Mouse (Mus musculus) embryonic facial prominence, embryonic 10.5 days (tissue): ENCODE results near the gene Rtbdn. TPM values are rescaled to one million over a fixed set of nuclear protein-coding genes. Genes with fewer than 3 reads are reported as not detected.

Experiments
- DNase-seq: peaks from one replicate; pipeline ENCODE4 v3.0.0-alpha.2; 2017; ENCODE audit warnings: low spot score
- H3K27ac ChIP-seq: fragments of 300-500 bp; sonication (generic); replicated peaks from 2 replicates; pipeline ENCODE4 v1.5.1; 2016; ENCODE audit warnings: mild to moderate bottlenecking
- H3K27me3 ChIP-seq: fragments of 300-500 bp; sonication (generic); replicated peaks from 2 replicates; pipeline ENCODE4 v1.6.1; 2016; ENCODE audit warnings: low read depth, mild to moderate bottlenecking; ENCODE audit not compliant: poor library complexity, severe bottlenecking
- H3K36me3 ChIP-seq: fragments of 300-500 bp; sonication (generic); replicated peaks from 2 replicates; pipeline ENCODE4 v1.6.1; 2016; ENCODE audit warnings: mild to moderate bottlenecking, moderate library complexity
- H3K4me1 ChIP-seq: fragments of 300-500 bp; sonication (generic); 2 replicates; pipeline ENCODE4 v1.6.1; 2016
- H3K4me3 ChIP-seq: fragments of 300-500 bp; sonication (generic); 2 replicates; pipeline ENCODE4 v1.5.1; 2016; ENCODE audit warnings: mild to moderate bottlenecking, moderate library complexity
- H3K9me3 ChIP-seq: fragments of 300-500 bp; sonication (generic); 2 replicates; pipeline ENCODE4 v1.6.1; 2016; ENCODE audit warnings: mild to moderate bottlenecking
- WGBS: fragments of 180-500 bp; shearing (Covaris S2); methylation state at CpG from one replicate; pipeline ENCODE4 v1.1.7; 2016; 5-methylcytosine and 5-hydroxymethylcytosine counted together
- polyA plus RNA-seq: library from polyadenylated mRNA; unstranded; fragments of >200 nt; fragmentation: Nextera tagmentation; extraction: Ambion mirVana; gene quantifications from 2 replicates; pipeline ENCODE4 v1.2.1, GENCODE M21; 2016

Rtbdn gene
- polyA plus RNA-seq, 1 experiment from 2014 or later, result 0.91 TPM

GRCm38 (mm10) chr8:84928456-84929306 lies 18.1 kb upstream of the Rtbdn start:
- WGBS, result 3% methylated on average over 52 of the region's 52 CpGs
- H3K27me3 ChIP-seq, result peaks cover 75% of the 10 kb centered on the region

GRCm38 (mm10) chr8:84930582-84930981 lies 16.2 kb upstream of the Rtbdn start:
- no peak for DNase-seq
- Histone ChIP-seq H3K4me1 (peaks cover 29% of the 10 kb centered on the region), H3K27me3 (peaks cover 82% of the 10 kb centered on the region), H3K36me3 (no peaks in the 10 kb centered on the region), H3K9me3 (no peaks in the 10 kb centered on the region), H3K4me3 (no peak overlapping the region), H3K27ac (no peak overlapping the region)
- 92% methylated on average over 13 of the region's 13 CpGs for WGBS

More at GRCm38 (mm10) chr8:84928456-84929306, 18.1 kb upstream of the Rtbdn start:
- Histone ChIP-seq H3K4me1 (peaks cover 13% of the 10 kb centered on the region), H3K36me3 (no peaks in the 10 kb centered on the region), H3K9me3 (no peaks in the 10 kb centered on the region), H3K27ac (no peak overlapping the region), H3K4me3 (peak overlapping the region; percentile 57)
- peak; percentile 85 for DNase-seq

GRCm38 (mm10) chr8:84933767-84934559 lies 12.8 kb upstream of the Rtbdn start:
- Histone ChIP-seq H3K9me3 (no peaks in the 10 kb centered on the region), H3K4me1 (peaks cover 35% of the 10 kb centered on the region), H3K27ac (no peak overlapping the region), H3K27me3 (peaks cover 95% of the 10 kb centered on the region), H3K4me3 (no peak overlapping the region), H3K36me3 (no peaks in the 10 kb centered on the region)
- WGBS, result 84% methylated on average over 16 of the region's 16 CpGs
- DNase-seq, result no peak

DNA sequence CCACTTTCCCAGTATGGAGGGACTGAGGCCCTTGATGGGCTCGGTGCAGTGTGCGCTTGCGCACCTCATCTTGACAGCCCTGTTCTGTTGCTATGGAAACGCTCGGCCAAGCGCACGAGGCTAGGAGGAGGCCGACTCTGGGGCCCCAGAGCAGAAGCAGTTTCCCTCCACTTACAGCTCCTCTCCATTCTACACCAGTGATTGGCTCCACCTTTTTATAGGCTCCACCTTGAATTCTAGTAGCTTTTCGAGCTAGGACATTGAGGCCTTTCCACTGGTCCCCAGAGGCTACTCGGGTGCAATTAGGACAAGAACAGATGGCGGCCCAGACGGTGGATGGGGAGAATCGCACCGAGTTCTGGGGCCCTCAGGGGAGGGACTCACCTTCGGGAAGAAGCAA lies 11.9 kb upstream of the Rtbdn start:
- 1% methylated on average over 15 of the region's 15 CpGs for WGBS
- H3K27me3 ChIP-seq, result peaks cover 90% of the 10 kb centered on the region
- H3K9me3 ChIP-seq, result no peaks in the 10 kb centered on the region
- DNase-seq, result peak; percentile 81
- H3K36me3 ChIP-seq, result no peaks in the 10 kb centered on the region
- H3K27ac ChIP-seq, result no peak overlapping the region
- H3K4me3 ChIP-seq, result peak overlapping the region; percentile 31
- peaks cover 31% of the 10 kb centered on the region for H3K4me1 ChIP-seq

- peaks cover 87% of the 10 kb centered on the region for H3K27me3 ChIP-seq
- no peaks in the 10 kb centered on the region for H3K36me3 ChIP-seq
- peak; percentile 30 for DNase-seq
- WGBS, result 5% methylated on average over 14 of the region's 14 CpGs
- no peak overlapping the region for H3K27ac ChIP-seq
- peaks cover 31% of the 10 kb centered on the region for H3K4me1 ChIP-seq
- no peaks in the 10 kb centered on the region for H3K9me3 ChIP-seq
- H3K4me3 ChIP-seq, result peak overlapping the region; percentile 31; the same call in 1 of the 2 replicates
Observed at GRCm38 (mm10) chr8:84935489-84935888, 11.3 kb upstream of the Rtbdn start.

DNA sequence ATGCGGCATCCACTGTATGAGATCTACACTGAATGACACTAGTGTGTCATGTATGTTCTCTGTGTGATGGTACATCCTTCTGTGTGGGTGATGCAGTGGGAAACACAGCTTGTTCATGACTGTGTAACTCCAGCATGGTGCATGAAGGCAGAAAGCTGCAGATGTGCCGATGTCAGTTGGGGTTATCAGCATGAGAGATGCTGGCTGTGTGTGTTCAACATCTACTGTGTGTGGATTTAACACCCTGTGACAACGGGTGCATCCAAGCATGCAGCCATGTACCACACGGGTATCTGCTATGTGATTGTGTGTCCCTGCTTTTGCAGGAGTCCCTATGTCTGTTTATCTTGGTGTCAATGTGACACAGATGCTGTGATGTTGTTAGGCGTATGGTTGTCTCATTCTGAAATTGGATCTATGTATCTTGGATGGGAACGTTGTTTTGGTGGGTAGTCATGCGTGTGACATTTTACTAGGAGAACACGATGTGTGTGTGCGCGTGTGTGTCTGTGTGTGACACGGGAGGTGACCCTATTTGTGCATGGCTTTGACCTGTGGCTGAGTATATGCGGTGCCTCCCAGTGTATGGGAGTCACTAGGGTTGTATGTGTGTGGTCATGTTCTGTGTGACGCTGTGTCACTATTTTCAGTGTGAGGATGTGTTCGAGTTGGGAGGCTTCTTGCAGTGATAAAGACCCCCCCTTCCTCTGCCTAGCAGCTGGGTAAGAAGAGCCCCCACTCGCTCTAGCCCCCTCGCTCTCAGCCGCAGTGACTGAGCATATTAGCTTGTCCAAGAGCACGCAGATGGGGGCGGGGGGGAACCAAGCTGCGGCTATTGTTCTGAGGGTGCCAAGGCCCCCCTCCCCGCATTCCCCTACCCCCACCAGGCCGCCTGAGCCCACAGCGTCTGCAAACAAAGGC lies 10.5 kb upstream of the Rtbdn start:
- Histone ChIP-seq H3K4me3 (peak overlapping the region; percentile 62), H3K27ac (peak overlapping the region; percentile 48), H3K4me1 (peaks cover 31% of the 10 kb centered on the region), H3K36me3 (no peaks in the 10 kb centered on the region), H3K9me3 (no peaks in the 10 kb centered on the region), H3K27me3 (peaks cover 85% of the 10 kb centered on the region)
- no peak for DNase-seq
- WGBS, result 24% methylated on average over 23 of the region's 23 CpGs

- no peaks in the 10 kb centered on the region for H3K9me3 ChIP-seq
- peak within 1 kb of the TSS; percentile 48 for H3K27ac ChIP-seq
- peak; percentile 83 for DNase-seq
- H3K4me1 ChIP-seq, result peaks cover 31% of the 10 kb centered on the region
- WGBS, result under 1% methylated on average over 50 of the region's 50 CpGs
- H3K27me3 ChIP-seq, result peaks cover 84% of the 10 kb centered on the region
- peak within 1 kb of the TSS; percentile 62 for H3K4me3 ChIP-seq
- no peaks in the 10 kb centered on the region for H3K36me3 ChIP-seq
Observed at GRCm38 (mm10) chr8:84936962-84937546, 9.7 kb upstream of the Rtbdn start, which contains the start of gene Mast1. TSS of gene Mast1 (minus strand) at chr8:84937359.

GRCm38 (mm10) chr8:84937620-84938485 lies 8.9 kb upstream of the Rtbdn start:
- peaks cover 82% of the 10 kb centered on the region for H3K27me3 ChIP-seq
- no peak for DNase-seq
- peaks cover 31% of the 10 kb centered on the region for H3K4me1 ChIP-seq
- no peak overlapping the region for H3K27ac ChIP-seq
- H3K4me3 ChIP-seq, result peak overlapping the region; percentile 62
- H3K36me3 ChIP-seq, result no peaks in the 10 kb centered on the region
- 65% methylated on average over 13 of the region's 13 CpGs for WGBS
- H3K9me3 ChIP-seq, result no peaks in the 10 kb centered on the region

DNA sequence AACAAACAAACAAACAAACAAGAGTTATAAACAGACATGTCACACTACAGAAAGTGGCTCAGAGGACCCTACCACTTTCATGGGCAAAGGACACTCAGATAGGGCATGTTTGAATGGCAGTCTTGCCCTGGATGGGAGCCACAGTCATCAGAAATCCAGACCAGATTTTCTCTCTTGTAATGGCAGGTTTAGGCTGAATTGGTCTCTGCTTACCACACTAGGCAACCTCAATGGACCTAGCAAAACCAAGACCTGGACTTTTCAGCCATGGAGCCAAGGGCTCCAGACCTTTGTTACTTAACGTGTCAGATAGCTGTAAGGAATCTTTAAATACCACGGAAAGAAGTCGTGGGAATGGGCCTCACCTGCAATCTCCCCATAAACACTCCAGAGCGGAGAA lies 3.1 kb upstream of the Rtbdn start:
- H3K9me3 ChIP-seq, result no peaks in the 10 kb centered on the region
- H3K27me3 ChIP-seq, result peaks cover 85% of the 10 kb centered on the region
- no peak overlapping the region for H3K4me3 ChIP-seq
- no peaks in the 10 kb centered on the region for H3K36me3 ChIP-seq
- no peak overlapping the region for H3K27ac ChIP-seq
- no peak for DNase-seq
- WGBS, result 26% methylated on average over 4 of the region's 4 CpGs
- H3K4me1 ChIP-seq, result peaks cover 32% of the 10 kb centered on the region

DNA sequence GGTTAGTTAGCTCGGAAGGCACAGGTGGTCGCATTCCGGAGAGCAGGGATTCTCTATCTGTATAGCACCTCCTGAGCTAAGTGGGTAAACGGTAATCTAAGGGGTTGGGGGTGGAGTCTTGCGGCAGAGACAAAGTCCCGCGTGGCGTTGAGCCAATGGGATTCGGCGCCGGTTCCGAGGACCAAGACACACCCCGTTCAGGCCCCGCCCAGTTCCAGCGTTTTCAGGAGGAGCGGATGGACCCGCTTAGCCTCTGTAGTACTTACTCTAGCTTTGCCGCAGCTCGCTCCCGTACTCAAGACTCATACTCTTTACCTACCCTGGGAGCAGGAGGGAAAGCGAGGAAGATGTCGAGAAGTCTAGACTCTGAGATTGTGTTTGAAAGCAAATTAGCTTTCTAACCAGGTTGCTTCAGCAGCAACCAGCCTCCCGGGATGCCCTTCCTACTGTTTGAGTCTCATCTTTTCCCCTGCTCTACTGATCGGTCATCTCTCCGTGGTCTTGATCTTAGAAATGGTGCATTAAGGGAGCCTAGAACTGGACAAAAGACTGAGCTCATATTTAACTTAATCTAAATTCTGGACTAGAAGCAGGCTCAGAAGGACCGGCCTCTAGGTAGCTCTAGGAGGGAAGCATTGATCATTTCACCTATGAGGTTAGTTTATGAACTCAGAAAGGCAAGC lies 2.2 kb upstream of the Rtbdn start:
- no peak overlapping the region for H3K27ac ChIP-seq
- peaks cover 85% of the 10 kb centered on the region for H3K27me3 ChIP-seq
- peak overlapping the region; percentile 62 for H3K4me3 ChIP-seq
- H3K9me3 ChIP-seq, result no peaks in the 10 kb centered on the region
- H3K4me1 ChIP-seq, result peaks cover 32% of the 10 kb centered on the region
- no peaks in the 10 kb centered on the region for H3K36me3 ChIP-seq
- 3% methylated on average over 26 of the region's 26 CpGs for WGBS
- DNase-seq, result peak; percentile 73
